Mouse (Mus musculus): ENCODE results near the gene Olfr826. TPM values are rescaled to one million over a fixed set of nuclear protein-coding genes. Genes with fewer than 3 reads are reported as not detected.

The Olfr826 gene
- total and polyA plus RNA-seq, 3 experiments = not detected

DNA sequence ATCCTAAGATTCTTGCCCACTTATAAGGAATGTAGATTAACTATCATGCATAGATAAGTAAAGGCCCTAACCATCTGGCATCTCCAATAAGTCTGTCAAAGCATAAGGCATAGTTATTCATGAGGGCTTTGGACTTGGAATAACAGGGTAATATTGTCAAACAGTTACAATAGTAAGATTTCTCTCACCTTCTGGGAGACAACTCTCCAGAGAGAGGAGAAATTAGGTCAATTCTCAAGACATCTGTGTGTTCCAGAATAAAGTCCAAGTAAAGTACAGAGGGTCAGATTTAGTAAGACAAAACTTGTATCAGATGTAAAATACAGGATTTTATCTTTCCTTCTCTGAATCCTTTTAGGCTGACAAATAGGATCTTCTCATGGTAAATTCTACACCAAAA lies 17.3 kb downstream of the Olfr826 start, which contains the start of gene Olfr825:
Olfr825 (minus strand) TSS at position 101 of the 400 bp plus-strand sequence.
- no peaks in the 10 kb centered on the region for H3K4me1 ChIP-seq (ENCODE audit: control insufficient read depth in 1 of 2, insufficient read depth in 2 of 2)
- no peaks in the 10 kb centered on the region for H3K9me3 ChIP-seq (replicated peaks; ENCODE audit: low read length)
- TF ChIP-seq RAD21 (IDR thresholded peaks at IDR 0.05; ENCODE audit: low read depth, low read length) = no peak
- no peak for TF ChIP-seq NELFE (IDR thresholded peaks at IDR 0.05; ENCODE audit: low read depth, low read length)
- TF ChIP-seq JUND (conservative IDR thresholded peaks at IDR 0.05; ENCODE audit: low read depth, low read length) = no peak
- no peak for TF ChIP-seq USF1 (IDR thresholded peaks at IDR 0.05; ENCODE audit: low read depth, low read length)
- TF ChIP-seq E2F4 (IDR thresholded peaks at IDR 0.05; ENCODE audit: insufficient replicate concordance, low read depth, low read length) = no peak
- TF ChIP-seq CHD1 (IDR thresholded peaks at IDR 0.05; ENCODE audit: low read depth, low read length) = no peak
- TF ChIP-seq ETS1 (conservative IDR thresholded peaks at IDR 0.05; ENCODE audit: low read depth, low read length) = no peak
- H3K27ac ChIP-seq (ENCODE audit: insufficient read depth, low read depth) = no peak within 1 kb of the TSS
- dilution Hi-C loops (cut with MboI; ENCODE audit: extremely low pct_ligation_motif_present, extremely low pct_unique_long_range_greater_than_20kb, low sequenced_read_pairs) = no loop called here
- no peak within 1 kb of the TSS for H3K9ac ChIP-seq (ENCODE audit: insufficient read depth, low read depth)
- H3K36me3 ChIP-seq (replicated peaks in 1 of 2; ENCODE audit: control insufficient read depth in 1 of 2, insufficient read depth in 1 of 2, low read length in 1 of 2) = no peaks in the 10 kb centered on the region
- H3K4me3 ChIP-seq (replicated peaks in 1 of 3; ENCODE audit: low read depth in 2 of 3, low read length in 2 of 3, poor library complexity in 1 of 3) = no peak within 1 kb of the TSS
- no peak for DNase-seq (ENCODE audit: extremely low read depth)
- H3K4me2 ChIP-seq (ENCODE audit: insufficient read depth, low read depth, poor library complexity, severe bottlenecking) = no peak within 1 kb of the TSS
- H3K79me2 ChIP-seq (replicated peaks; ENCODE audit: control insufficient read depth, extremely low read depth, insufficient read depth, poor library complexity, severe bottlenecking) = no peaks in the 10 kb centered on the region
- no peaks in the 10 kb centered on the region for H3K27me3 ChIP-seq (replicated peaks)
- in situ Hi-C loops (cut with MboI; ENCODE audit: low pct_ligation_motif_present, low pct_unique_long_range_greater_than_20kb, low sequenced_read_pairs) = no loop called here

DNA sequence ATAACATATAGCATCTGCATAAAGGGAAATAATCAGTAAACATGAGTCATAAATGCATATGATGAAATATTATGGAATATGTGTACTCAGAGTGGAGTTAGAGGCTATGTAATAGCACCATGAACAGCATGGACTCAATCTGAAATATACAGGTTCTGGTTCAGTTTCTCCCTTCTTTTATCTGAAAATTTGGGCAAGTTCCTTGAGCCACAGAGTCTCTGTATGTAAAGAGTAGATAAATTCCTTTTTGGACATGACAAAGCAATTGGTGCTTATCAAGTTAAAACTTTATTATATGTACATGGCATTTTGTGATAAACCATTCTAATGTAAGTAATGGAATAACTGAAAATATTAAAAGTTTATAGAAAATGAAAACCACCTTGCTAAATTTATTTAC lies 18.8 kb downstream of the Olfr826 start:
- DNase-seq (ENCODE audit: extremely low read depth) = no peak
- H3K27me3 ChIP-seq (replicated peaks) = no peaks in the 10 kb centered on the region
- no peaks in the 10 kb centered on the region for H3K9me3 ChIP-seq (replicated peaks; ENCODE audit: low read length)
- in situ Hi-C loops (cut with MboI; ENCODE audit: low pct_ligation_motif_present, low pct_unique_long_range_greater_than_20kb, low sequenced_read_pairs) (no loop called here), dilution Hi-C loops (cut with MboI; ENCODE audit: extremely low pct_ligation_motif_present, extremely low pct_unique_long_range_greater_than_20kb, low sequenced_read_pairs) (no loop called here)
- H3K4me3 ChIP-seq (replicated peaks in 1 of 3; ENCODE audit: low read depth in 2 of 3, low read length in 2 of 3, poor library complexity in 1 of 3) = no peak overlapping the region
- no peak overlapping the region for H3K9ac ChIP-seq (ENCODE audit: insufficient read depth, low read depth)
- H3K4me2 ChIP-seq (ENCODE audit: insufficient read depth, low read depth, poor library complexity, severe bottlenecking) = no peak overlapping the region
- H3K36me3 ChIP-seq (replicated peaks in 1 of 2; ENCODE audit: control insufficient read depth in 1 of 2, insufficient read depth in 1 of 2, low read length in 1 of 2) = no peaks in the 10 kb centered on the region
- no peak overlapping the region for H3K27ac ChIP-seq (ENCODE audit: insufficient read depth, low read depth)
- TF ChIP-seq ZNF384 (IDR thresholded peaks at IDR 0.05; ENCODE audit: low read depth, low read length) (no peak), IRF4 (IDR thresholded peaks at IDR 0.05; ENCODE audit: low read depth, low read length) (no peak), ZC3H11A (IDR thresholded peaks at IDR 0.05; ENCODE audit: low read depth, low read length) (no peak), CHD2 (IDR thresholded peaks at IDR 0.05; ENCODE audit: low read length) (no peak), ELF1 (IDR thresholded peaks at IDR 0.05; ENCODE audit: low read depth, low read length) (no peak), POLR2A (IDR thresholded peaks at IDR 0.05; ENCODE audit: low read depth, low read length) (no peak), RCOR1 (conservative IDR thresholded peaks at IDR 0.05; ENCODE audit: low read depth, low read length) (no peak), MAZ (IDR thresholded peaks at IDR 0.05; ENCODE audit: low read depth, low read length) (no peak), ZKSCAN1 (IDR thresholded peaks at IDR 0.05; ENCODE audit: borderline replicate concordance, low read depth, low read length) (no peak)
- no peaks in the 10 kb centered on the region for H3K4me1 ChIP-seq (ENCODE audit: control insufficient read depth in 1 of 2, insufficient read depth in 2 of 2)
- no peaks in the 10 kb centered on the region for H3K79me2 ChIP-seq (replicated peaks; ENCODE audit: control insufficient read depth, extremely low read depth, insufficient read depth, poor library complexity, severe bottlenecking)
